Mouse (Mus musculus): ENCODE results near the gene Myo18a.
"Not testable (repeated sequence)": the region's sequence is repeated elsewhere in the genome, so short reads cannot be mapped to it uniquely, and the experiment has no call there.

Gene Myo18a

GRCm38 (mm10) chr11:77762783-77763672, at the start of gene Myo18a:
Gene Myo18a, plus strand, starts transcription at chr11:77763246.
- peak; percentile 78 to 96 for DNase-seq

DNA sequence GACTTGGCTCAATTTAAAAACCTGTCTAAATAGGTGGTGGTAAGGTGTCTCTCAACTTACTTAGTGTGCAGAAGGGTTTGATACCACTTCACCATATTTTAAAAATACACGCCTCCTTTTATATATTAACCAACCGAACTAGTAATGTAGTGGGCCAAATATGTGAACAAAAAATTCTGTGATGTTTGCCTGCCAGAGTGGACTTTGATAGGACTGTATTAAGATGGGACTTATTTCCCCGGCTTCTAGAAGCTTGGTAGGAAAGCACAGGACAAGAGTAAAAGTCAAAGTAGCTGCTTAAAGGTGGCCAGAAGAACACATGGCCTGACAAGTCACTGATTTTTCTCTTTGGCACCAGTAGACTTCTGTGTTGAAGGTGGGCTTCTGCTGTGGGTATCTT, 49.3 kb upstream of the Myo18a start:
- peak in 1 of 2 experiments; percentile 35 for DNase-seq

- no peak for DNase-seq
These were observed 44.0 kb upstream of the Myo18a start for GRCm38 (mm10) chr11:77719055-77719454.

DNA sequence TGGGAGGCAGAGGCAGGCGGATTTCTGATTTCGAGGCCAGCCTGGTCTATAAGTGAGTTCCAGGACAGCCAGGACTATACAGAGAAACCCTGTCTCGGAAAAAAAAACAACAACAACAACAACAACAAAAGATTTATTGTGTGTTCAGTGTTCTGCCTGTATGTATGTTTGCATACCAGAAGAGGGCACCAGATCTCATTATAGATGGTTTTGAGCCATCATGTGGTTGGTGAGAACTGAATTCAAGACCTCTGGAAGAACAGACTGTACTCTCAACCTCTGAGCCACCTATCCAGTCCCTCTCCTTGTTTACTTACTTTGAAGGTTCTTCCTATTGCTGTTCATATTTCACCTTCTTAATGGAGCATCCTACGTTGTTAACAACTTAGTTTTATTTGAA, 41.7 kb upstream of the Myo18a start:
- DNase-seq, result no peak

DNA sequence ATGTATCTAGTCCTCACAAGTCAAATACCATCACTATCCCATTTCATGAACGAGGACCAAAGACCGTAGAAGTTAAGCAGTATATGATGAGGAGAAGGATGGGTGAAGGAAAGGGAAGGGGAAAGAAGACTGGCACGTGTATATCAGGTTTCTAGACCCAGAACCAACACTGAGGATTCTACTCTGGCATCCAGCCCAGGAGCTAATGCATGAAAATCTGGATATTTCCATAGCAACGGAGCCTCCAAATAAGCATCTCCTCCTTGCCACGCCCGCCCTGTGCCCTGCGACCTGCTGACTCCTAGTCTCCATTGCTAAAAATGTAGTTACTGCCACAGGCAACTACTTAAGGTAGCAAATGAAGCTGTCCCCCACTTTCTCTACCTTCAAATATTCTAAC, 38.3 kb upstream of the Myo18a start:
- no peak for DNase-seq

DNA sequence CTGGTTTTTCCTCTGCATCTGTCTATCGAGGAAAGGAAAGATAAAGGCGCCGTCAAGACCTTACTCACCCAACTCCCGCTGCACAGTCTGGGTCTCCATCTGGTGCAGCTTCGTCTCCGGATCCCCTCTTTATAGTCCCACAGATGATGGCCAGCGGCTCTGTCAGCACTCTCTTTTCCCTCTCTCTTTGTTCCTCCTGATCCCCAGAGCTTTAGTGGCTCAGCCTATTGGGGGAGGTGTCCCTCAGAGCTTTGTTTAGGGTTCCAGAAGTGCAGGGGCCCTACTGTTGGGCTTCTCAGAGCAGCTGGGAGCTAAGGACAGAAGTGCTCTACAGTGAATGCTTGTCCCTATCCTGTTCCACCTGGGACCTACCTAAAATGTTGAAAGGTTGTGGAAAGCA, 37.9 kb upstream of the Myo18a start, which contains the start of gene Cryba1:
Cryba1 (minus strand) TSS at position 101 of the 400 bp plus-strand sequence.
- no peak for DNase-seq

DNA sequence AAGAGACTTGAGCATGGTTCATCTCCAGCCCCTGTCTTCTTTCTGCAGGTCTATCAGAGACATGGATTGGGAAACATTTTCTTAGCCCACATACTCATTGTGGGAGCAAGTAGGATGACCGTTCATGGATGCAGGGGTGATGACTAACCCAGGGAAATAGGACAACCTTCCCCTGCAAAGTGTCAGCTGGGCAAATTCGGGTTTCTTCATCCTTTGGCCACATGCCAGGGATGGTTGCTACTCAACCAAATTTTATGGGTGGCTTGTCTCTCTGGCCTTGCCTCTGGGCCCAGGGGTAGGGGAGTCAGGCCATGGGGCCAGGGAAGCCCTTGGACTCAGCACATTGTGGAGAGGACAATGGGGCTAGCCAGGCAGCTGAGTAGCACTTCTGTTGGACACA, 34.5 kb upstream of the Myo18a start:
- no peak for DNase-seq

GRCm38 (mm10) chr11:77737289-77737688, 25.8 kb upstream of the Myo18a start:
- DNase-seq, result peak; percentile 91 to 96

DNA sequence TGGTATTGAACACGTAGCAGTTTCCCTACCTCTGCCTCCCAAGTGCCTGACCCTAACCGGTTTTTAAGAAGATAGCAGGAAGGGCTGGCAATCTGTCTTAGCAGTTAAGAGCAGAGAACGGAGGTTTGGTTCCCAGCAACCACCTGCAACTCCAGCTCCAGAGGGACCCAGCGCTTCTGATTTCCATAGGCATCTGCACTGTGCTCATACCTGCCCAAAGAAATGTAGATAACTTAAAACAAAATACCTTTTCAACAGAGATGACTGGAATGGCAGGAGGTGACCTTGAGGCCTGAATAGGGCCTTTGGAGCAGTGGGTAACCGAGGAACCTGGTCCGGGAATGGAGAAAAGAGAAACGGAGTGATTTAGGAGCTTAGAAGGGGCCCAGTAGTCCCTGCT, 24.5 kb upstream of the Myo18a start:
- DNase-seq, result no peak

DNA sequence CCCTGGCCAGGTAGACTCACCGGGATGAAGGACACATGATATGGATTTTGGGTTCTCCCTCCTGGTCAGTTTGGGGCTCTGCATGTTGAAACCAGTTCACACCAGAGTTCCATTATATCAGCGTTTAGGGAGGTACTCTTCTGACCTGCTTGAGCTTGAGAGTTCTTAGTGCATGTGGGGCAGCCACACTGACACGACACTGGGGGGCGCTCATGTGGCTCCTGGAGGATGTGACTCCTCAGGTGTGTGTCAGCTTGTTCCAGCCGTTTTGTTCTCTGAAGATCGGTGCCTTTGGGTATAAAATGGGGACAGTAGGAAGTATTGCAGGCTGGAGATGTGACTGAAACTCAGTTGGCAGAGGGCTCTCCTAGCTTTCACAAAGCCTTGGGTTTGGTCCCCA, 19.1 kb upstream of the Myo18a start:
- DNase-seq, result peak; percentile 67 to 89

DNA sequence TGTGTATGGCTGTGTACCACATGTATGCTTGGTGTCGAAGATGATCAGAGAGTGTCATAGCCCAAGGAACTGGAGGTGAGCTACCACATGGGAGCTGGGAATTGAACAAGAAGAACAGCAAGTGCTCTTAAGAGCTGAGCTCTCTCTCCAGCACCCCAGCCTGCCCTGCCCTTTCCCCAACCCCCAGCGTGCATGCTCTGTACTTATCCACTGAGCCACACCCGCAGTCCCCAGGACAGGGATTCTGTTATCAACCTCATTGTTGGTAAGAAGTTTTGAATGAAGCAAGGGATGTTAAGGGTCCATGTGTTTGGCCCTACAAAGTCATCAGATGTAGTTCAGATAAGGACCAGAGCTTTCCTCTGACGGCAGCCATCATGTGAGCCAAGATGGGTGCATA, 16.4 kb upstream of the Myo18a start:
- no peak for DNase-seq

DNA sequence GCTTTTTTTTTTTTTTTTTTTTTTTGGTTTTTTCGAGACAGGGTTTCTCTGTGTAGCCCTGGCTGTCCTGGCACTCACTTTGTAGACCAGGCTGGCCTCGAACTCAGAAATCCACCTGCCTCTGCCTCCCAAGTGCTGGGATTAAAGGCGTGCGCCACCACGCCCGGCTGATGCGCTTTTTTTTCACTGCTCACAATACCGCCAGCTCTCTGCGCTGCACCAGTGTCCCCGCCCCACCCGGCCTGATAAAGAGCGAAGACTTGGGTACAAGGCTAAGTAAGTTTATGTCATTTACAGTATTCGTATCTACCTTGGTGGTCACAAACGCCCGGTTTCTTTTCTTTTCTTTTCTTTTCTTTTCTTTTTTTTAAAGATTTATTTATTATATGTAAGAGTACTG, 15.9 kb upstream of the Myo18a start:
- DNase-seq, result not testable (repeated sequence)

DNA sequence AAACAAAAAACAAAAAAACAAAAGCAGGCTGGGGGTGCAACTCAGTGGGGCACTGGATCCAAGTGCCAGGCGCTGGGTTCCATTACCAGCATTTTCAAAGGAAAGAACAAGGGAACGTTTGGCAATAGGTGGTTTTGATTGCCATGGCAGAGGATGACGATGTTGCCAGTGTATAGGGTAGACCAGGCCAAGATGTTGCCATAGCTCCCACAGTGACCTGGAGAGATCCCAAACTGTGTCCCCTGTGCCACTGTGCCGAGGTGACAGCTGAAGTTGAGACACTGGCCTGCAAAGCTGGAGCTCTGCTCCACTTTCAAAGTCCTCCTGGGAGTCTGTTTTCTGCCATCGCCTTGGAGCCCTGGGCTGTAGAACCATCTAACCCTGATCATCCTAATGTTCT, 14.1 kb upstream of the Myo18a start:
- no peak for DNase-seq

DNA sequence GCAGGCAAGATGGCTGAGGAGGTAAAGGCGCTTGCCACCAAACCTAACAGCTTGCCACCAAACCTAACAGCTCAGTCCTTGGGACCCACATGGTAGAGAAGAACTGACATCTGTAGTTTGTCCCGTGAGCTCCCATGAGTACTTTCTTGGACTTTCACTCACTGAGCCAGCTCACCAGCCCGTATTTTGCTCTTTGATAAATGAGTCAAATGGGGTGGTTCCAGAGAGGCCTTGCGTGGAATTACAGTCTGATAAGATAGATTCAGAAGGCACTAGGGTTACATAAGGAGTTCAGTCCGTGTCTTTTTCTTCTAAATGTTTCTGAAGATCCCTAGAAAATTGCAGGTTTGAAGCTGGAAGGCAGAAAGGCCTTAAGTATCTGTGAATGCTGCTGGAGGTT, 10.5 kb upstream of the Myo18a start:
- no peak for DNase-seq

DNA sequence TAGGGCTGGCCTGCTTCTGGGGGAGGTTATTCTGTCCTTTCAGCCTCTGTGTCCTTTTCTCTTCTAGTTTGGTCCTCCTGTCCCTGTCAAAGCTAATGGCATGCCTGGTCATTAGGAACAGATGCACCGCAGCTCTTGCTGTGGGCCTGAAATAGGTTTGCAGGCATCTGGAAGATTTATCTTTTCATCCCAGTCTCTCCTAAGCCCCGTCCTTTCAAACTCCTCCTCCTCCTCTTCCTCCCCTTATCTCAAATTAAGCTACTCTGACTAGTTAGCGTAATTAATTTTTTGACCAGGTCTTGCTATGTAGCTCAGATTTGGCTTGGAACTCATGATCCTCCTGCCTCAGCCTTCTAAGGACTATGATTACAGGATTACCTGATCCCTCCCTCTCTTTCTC, 9.6 kb upstream of the Myo18a start:
- DNase-seq, result no peak

- DNase-seq, result no peak
These were observed 3.0 kb upstream of the Myo18a start for GRCm38 (mm10) chr11:77760031-77760430.

DNA sequence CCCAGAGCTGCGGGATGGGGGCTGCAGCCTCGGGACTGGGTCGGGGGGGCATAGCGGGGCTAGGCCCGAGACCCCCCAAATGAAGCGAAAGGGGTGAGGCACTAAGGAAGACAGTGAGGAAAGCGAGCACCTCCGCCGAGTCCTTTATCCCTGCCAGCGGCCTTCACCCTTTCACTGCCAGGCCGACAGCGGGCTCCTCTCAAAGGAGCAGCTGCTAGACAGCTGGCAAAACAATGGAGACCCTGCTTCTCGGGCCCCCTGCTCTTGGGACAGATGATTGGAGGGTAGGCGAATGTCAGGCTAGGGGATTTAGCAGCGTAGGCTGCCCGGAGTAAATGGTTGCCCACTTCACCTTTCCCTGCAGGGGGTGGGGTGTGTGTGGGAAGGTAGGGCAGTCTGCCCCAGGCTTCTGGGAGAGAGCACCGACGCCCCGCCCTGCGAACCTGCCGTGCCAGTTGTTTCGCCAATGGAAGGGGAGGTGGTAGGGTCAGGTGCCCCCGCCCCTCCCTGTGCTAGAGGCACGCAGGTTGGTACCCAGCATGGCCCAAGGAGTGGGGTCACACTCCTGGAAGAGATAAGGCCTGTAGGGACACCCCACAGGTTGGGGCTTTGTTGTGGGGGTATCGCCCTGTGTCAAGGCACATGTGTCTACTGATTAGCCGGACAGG, 761 bp downstream of the Myo18a start:
- peak; percentile 92 to 93 for DNase-seq

DNA sequence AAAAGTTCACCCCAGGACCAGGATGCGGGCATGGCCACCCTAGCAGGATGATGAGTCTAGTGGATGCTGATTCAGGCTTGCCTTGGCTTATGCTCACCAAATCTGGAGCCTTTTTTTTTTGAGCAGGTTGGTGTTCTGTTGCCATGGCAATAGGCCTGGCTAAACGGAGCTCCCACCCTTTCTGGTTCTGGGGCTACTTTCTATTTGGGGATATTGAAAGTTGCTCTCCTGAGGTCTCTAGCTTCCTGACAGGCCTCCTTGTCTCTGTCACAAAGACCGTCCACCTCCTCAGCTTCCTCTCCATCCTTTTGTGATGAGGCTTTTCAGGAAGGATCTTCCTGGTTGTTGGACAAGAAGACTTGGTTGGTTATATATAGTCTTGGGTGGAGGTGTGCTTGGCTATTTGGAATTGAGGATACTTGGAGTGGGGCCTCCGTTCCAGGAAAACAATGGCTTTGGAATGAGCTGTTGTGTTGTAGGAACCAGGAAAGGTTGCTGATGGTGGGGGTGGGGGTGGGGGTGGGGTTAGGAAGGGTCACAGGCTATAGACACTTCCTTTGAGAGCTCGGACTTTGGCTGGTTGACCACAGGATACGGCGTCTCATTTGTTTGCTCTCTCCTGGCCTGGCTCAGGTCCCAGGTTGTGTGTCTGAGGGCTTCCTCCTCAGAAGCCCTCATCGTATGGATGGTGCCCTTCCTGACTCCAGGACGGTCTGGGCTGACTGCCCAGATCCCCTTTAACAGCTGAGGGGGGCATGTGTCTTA, 1.8 kb downstream of the Myo18a start:
- peak; percentile 82 to 85 for DNase-seq

- DNase-seq, result peak in 1 of 2 experiments; percentile 65
These were observed 2.4 kb downstream of the Myo18a start for GRCm38 (mm10) chr11:77765459-77765777.

GRCm38 (mm10) chr11:77766351-77767001, 3.4 kb downstream of the Myo18a start:
- peak; percentile 73 to 82 for DNase-seq

DNA sequence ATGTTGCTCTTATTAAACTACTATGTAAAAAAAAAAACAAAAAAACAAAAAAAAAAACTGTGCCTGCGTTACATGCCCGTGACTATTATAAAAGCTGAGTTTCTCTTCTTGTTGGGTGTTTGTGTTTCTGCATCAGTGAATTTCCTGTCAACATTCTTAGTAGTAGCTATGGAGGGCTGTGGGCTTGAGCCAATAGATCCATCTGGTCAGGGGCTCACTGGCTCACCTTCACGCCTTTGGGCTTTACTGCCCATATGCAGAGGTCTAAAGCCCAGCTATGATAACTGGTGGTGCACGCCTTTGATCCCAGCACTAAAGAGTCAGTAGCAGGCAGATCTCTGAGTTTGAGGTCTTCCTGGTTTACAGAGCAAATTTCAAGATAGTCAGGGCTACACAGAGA, 6.5 kb downstream of the Myo18a start:
- no peak for DNase-seq

GRCm38 (mm10) chr11:77770346-77770745, 7.3 kb downstream of the Myo18a start:
- DNase-seq, result no peak
